Mouse (Mus musculus) forebrain, embryonic 16.5 days (tissue): ENCODE results near the gene Map3k14. TPM values are rescaled to one million over a fixed set of nuclear protein-coding genes. Genes with fewer than 3 reads are reported as not detected.

Source experiments
- ATAC-seq: fragments of 200-750 bp; cut with Nextera tagmentation; 2 replicates; pipeline ENCODE4 v1.8.0; 2017; ENCODE audit warnings: mild to moderate bottlenecking, moderate library complexity
- H3K27ac ChIP-seq: fragments of 300-500 bp; sonication (generic); 2 replicates; pipeline ENCODE4 v1.5.1; 2014; ENCODE audit warnings: low read length, control low read depth
- H3K27me3 ChIP-seq: fragments of 300-500 bp; sonication (generic); replicated peaks from 2 replicates; pipeline ENCODE4 v1.6.1; 2014; ENCODE audit warnings: low read length; ENCODE audit not compliant: control insufficient read depth, insufficient read depth
- H3K36me3 ChIP-seq: fragments of 300-500 bp; sonication (generic); 2 replicates; pipeline ENCODE4 v1.6.1; 2014; ENCODE audit not compliant: control insufficient read depth, insufficient read depth
- H3K4me1 ChIP-seq: fragments of 300-500 bp; sonication (generic); replicated peaks from 2 replicates; pipeline ENCODE4 v1.6.1; 2014; ENCODE audit warnings: low read length; ENCODE audit not compliant: control insufficient read depth, insufficient read depth
- H3K4me2 ChIP-seq: fragments of 300-500 bp; sonication (generic); 2 replicates; pipeline ENCODE4 v1.6.1; 2014; ENCODE audit warnings: mild to moderate bottlenecking, low read length, control low read depth
- H3K4me3 ChIP-seq: fragments of 300-500 bp; sonication (generic); replicated peaks from 2 replicates; pipeline ENCODE4 v1.5.1; 2014; ENCODE audit warnings: mild to moderate bottlenecking, low read length, control low read depth
- H3K9ac ChIP-seq: fragments of 300-500 bp; sonication (generic); replicated peaks from 2 replicates; pipeline ENCODE4 v1.6.1; 2014; ENCODE audit warnings: low read depth, low read length, control low read depth
- H3K9me3 ChIP-seq: fragments of 300-500 bp; sonication (generic); 2 replicates; pipeline ENCODE4 v1.6.1; 2016; ENCODE audit warnings: low read length; ENCODE audit not compliant: control insufficient read depth
- WGBS: fragments of 180-500 bp; shearing (Covaris S2); extraction: QIAGEN DNeasy Blood & Tissue Kit; methylation state at CpG from one replicate; pipeline ENCODE4 v1.1.7; 2014; 5-methylcytosine and 5-hydroxymethylcytosine counted together
- polyA plus RNA-seq: library from polyadenylated mRNA; unstranded; fragments of >200 nt; fragmentation: Nextera tagmentation; extraction: Ambion mirVana; gene quantifications from 2 replicates; pipeline ENCODE4 v1.2.1, GENCODE M21; 2015

Map3k14 gene
- polyA plus RNA-seq, 1 experiment from 2014 or later, result 4.8 TPM

- Histone ChIP-seq H3K4me1 (peaks cover 5% of the 10 kb centered on the region; the same call in 1 of the 2 replicates), H3K27me3 (no peaks in the 10 kb centered on the region), H3K36me3 (peaks cover 11% of the 10 kb centered on the region), H3K4me2 (no peak overlapping the region), H3K4me3 (no peak overlapping the region), H3K9ac (no peak overlapping the region), H3K27ac (no peak overlapping the region), H3K9me3 (no peaks in the 10 kb centered on the region)
- ATAC-seq, result no peak
- WGBS, result 42% methylated on average over 7 of the region's 7 CpGs
These were observed 26.5 kb downstream of the Map3k14 start for GRCm38 (mm10) chr11:103240740-103241139.

- 79% methylated on average over 9 of the region's 9 CpGs for WGBS
- ATAC-seq, result no peak
These were observed 29.5 kb downstream of the Map3k14 start for GRCm38 (mm10) chr11:103237757-103238156.

GRCm38 (mm10) chr11:103236903-103237302 lies 30.4 kb downstream of the Map3k14 start:
- ATAC-seq, result no peak
- H3K27ac ChIP-seq, result no peak overlapping the region
- no peaks in the 10 kb centered on the region for H3K9me3 ChIP-seq
- H3K4me3 ChIP-seq, result no peak overlapping the region
- peaks cover 5% of the 10 kb centered on the region for H3K4me1 ChIP-seq
- 86% methylated on average over 10 of the region's 10 CpGs for WGBS
- H3K4me2 ChIP-seq, result no peak overlapping the region
- H3K27me3 ChIP-seq, result no peaks in the 10 kb centered on the region
- H3K36me3 ChIP-seq, result peaks cover 11% of the 10 kb centered on the region
- H3K9ac ChIP-seq, result no peak overlapping the region

More at GRCm38 (mm10) chr11:103237757-103238156, 29.5 kb downstream of the Map3k14 start:
- Histone ChIP-seq H3K4me1 (peaks cover 5% of the 10 kb centered on the region), H3K9ac (no peak overlapping the region), H3K27me3 (no peaks in the 10 kb centered on the region), H3K4me2 (no peak overlapping the region), H3K9me3 (no peaks in the 10 kb centered on the region), H3K4me3 (no peak overlapping the region), H3K36me3 (peaks cover 11% of the 10 kb centered on the region), H3K27ac (no peak overlapping the region)

- Histone ChIP-seq H3K4me3 (no peak overlapping the region), H3K27me3 (no peaks in the 10 kb centered on the region), H3K4me1 (peaks cover under 1% of the 10 kb centered on the region), H3K36me3 (peaks cover 11% of the 10 kb centered on the region), H3K9ac (no peak overlapping the region), H3K9me3 (no peaks in the 10 kb centered on the region), H3K27ac (no peak overlapping the region), H3K4me2 (no peak overlapping the region)
- no peak for ATAC-seq
- 86% methylated on average over 6 of the region's 6 CpGs for WGBS
These were observed 30.8 kb downstream of the Map3k14 start for GRCm38 (mm10) chr11:103236431-103236830.

GRCm38 (mm10) chr11:103235702-103236101 lies 31.6 kb downstream of the Map3k14 start:
- WGBS, result 75% methylated on average over 11 of the region's 11 CpGs
- Histone ChIP-seq H3K9me3 (no peaks in the 10 kb centered on the region), H3K4me3 (no peak overlapping the region), H3K9ac (no peak overlapping the region), H3K36me3 (peaks cover 13% of the 10 kb centered on the region), H3K27me3 (no peaks in the 10 kb centered on the region), H3K4me1 (no peaks in the 10 kb centered on the region; the same call in none of the 2 replicates), H3K27ac (no peak overlapping the region), H3K4me2 (no peak overlapping the region)
- ATAC-seq, result no peak

- H3K27me3 ChIP-seq, result no peaks in the 10 kb centered on the region
- no peak for ATAC-seq
- no peak overlapping the region for H3K4me2 ChIP-seq
- H3K27ac ChIP-seq, result no peak overlapping the region
- WGBS, result 48% methylated on average over 1 of the region's 1 CpGs
- H3K9me3 ChIP-seq, result peaks cover 2% of the 10 kb centered on the region; the same call in 1 of the 2 replicates
- H3K36me3 ChIP-seq, result peaks cover 22% of the 10 kb centered on the region
- no peaks in the 10 kb centered on the region; the same call in 1 of the 2 replicates for H3K4me1 ChIP-seq
- no peak overlapping the region for H3K4me3 ChIP-seq
- H3K9ac ChIP-seq, result no peak overlapping the region
These were observed 32.8 kb downstream of the Map3k14 start for GRCm38 (mm10) chr11:103234447-103234846.

GRCm38 (mm10) chr11:103232966-103233365 lies 34.3 kb downstream of the Map3k14 start:
- Histone ChIP-seq H3K4me3 (no peak overlapping the region), H3K4me1 (no peaks in the 10 kb centered on the region; the same call in 1 of the 2 replicates), H3K36me3 (peaks cover 17% of the 10 kb centered on the region), H3K9ac (no peak overlapping the region), H3K4me2 (no peak overlapping the region), H3K9me3 (peaks cover 3% of the 10 kb centered on the region; the same call in 1 of the 2 replicates), H3K27me3 (no peaks in the 10 kb centered on the region), H3K27ac (no peak overlapping the region)
- ATAC-seq, result no peak
- 26% methylated on average over 7 of the region's 7 CpGs for WGBS

- H3K4me3 ChIP-seq, result no peak overlapping the region
- no peak for ATAC-seq
- 96% methylated on average over 7 of the region's 7 CpGs for WGBS
- no peak overlapping the region for H3K4me2 ChIP-seq
- H3K27ac ChIP-seq, result no peak overlapping the region
- H3K4me1 ChIP-seq, result no peaks in the 10 kb centered on the region; the same call in 1 of the 2 replicates
- no peak overlapping the region for H3K9ac ChIP-seq
- H3K27me3 ChIP-seq, result no peaks in the 10 kb centered on the region
- H3K9me3 ChIP-seq, result peaks cover 3% of the 10 kb centered on the region; the same call in 1 of the 2 replicates
- peaks cover 14% of the 10 kb centered on the region for H3K36me3 ChIP-seq
These were observed 35.9 kb downstream of the Map3k14 start for GRCm38 (mm10) chr11:103231367-103231766.

GRCm38 (mm10) chr11:103230626-103231025 lies 36.6 kb downstream of the Map3k14 start:
- no peak overlapping the region for H3K4me2 ChIP-seq
- H3K4me1 ChIP-seq, result no peaks in the 10 kb centered on the region; the same call in 1 of the 2 replicates
- no peak for ATAC-seq
- 92% methylated on average over 19 of the region's 19 CpGs for WGBS
- H3K9me3 ChIP-seq, result peaks cover 3% of the 10 kb centered on the region; the same call in 1 of the 2 replicates
- peaks cover 14% of the 10 kb centered on the region for H3K36me3 ChIP-seq
- no peak overlapping the region for H3K9ac ChIP-seq
- H3K27me3 ChIP-seq, result no peaks in the 10 kb centered on the region
- H3K27ac ChIP-seq, result no peak overlapping the region
- H3K4me3 ChIP-seq, result no peak overlapping the region

- Histone ChIP-seq H3K4me1 (no peaks in the 10 kb centered on the region; the same call in 1 of the 2 replicates), H3K36me3 (peaks cover 14% of the 10 kb centered on the region), H3K27ac (no peak overlapping the region), H3K27me3 (no peaks in the 10 kb centered on the region), H3K9ac (no peak overlapping the region), H3K9me3 (peaks cover 3% of the 10 kb centered on the region; the same call in 1 of the 2 replicates), H3K4me2 (no peak overlapping the region), H3K4me3 (no peak overlapping the region)
- no peak for ATAC-seq
- 96% methylated on average over 2 of the region's 2 CpGs for WGBS
These were observed 37.7 kb downstream of the Map3k14 start for GRCm38 (mm10) chr11:103229608-103230007.
